Mouse (Mus musculus) intestine, postnatal 0 days (tissue): ENCODE results near the gene Gm20547. TPM values are rescaled to one million over a fixed set of nuclear protein-coding genes. Genes with fewer than 3 reads are reported as not detected.
"Not testable (repeated sequence)": the region's sequence is repeated elsewhere in the genome, so short reads cannot be mapped to it uniquely, and the experiment has no call there.

Experiments used
- ATAC-seq: fragments of 200-750 bp; cut with Nextera tagmentation; 2 replicates; pipeline ENCODE4 v1.8.0; 2017; ENCODE audit warnings: mild to moderate bottlenecking, moderate TSS enrichment, moderate library complexity
- H3K27ac ChIP-seq: fragments of 300-500 bp; sonication (generic); 2 replicates; pipeline ENCODE4 v1.5.1; 2014; ENCODE audit warnings: mild to moderate bottlenecking, low read depth, low read length, moderate library complexity
- H3K27me3 ChIP-seq: fragments of 300-500 bp; sonication (generic); replicated peaks from 2 replicates; pipeline ENCODE4 v1.6.1; 2014; ENCODE audit warnings: low read length, mixed read lengths; ENCODE audit not compliant: control insufficient read depth, insufficient read depth
- H3K36me3 ChIP-seq: fragments of 300-500 bp; sonication (generic); 2 replicates; pipeline ENCODE4 v1.6.1; 2014; ENCODE audit warnings: mild to moderate bottlenecking, moderate library complexity; ENCODE audit not compliant: control insufficient read depth, insufficient read depth
- H3K4me1 ChIP-seq: fragments of 300-500 bp; sonication (generic); replicated peaks from 2 replicates; pipeline ENCODE4 v1.6.1; 2014; ENCODE audit warnings: antibody characterized with exemption, low read length, mixed read lengths; ENCODE audit not compliant: control insufficient read depth, insufficient read depth
- H3K4me2 ChIP-seq: fragments of 300-500 bp; sonication (generic); replicated peaks from 2 replicates; pipeline ENCODE4 v1.6.1; 2014; ENCODE audit warnings: low read depth, mild to moderate bottlenecking, moderate library complexity
- H3K4me3 ChIP-seq: fragments of 300-500 bp; sonication (generic); 2 replicates; pipeline ENCODE4 v1.5.1; 2014; ENCODE audit warnings: low read depth, low read length
- H3K9ac ChIP-seq: fragments of 300-500 bp; sonication (generic); 2 replicates; pipeline ENCODE4 v1.6.1; 2014; ENCODE audit warnings: mild to moderate bottlenecking, low read depth, low read length
- H3K9me3 ChIP-seq: fragments of 300-500 bp; sonication (generic); 2 replicates; pipeline ENCODE4 v1.6.1; 2016; ENCODE audit warnings: mixed run types; ENCODE audit not compliant: control insufficient read depth
- CTCF ChIP-seq: sonication (generic); IDR thresholded peaks from 2 replicates; pipeline ENCODE4 v1.5.1; 2016; ENCODE audit warnings: low read depth, mild to moderate bottlenecking, control low read depth, antibody characterized with exemption, moderate library complexity
- WGBS: fragments of 180-500 bp; shearing (Covaris S2); extraction: QIAGEN DNeasy Blood & Tissue Kit; methylation state at CpG from one replicate; pipeline ENCODE4 v1.1.7; 2014; 5-methylcytosine and 5-hydroxymethylcytosine counted together
- polyA plus RNA-seq: library from polyadenylated mRNA; unstranded; fragments of >200 nt; fragmentation: Nextera tagmentation; extraction: Ambion mirVana; gene quantifications from 2 replicates; pipeline ENCODE4 v1.2.1, GENCODE M21; 2015

Gm20547 gene
- polyA plus RNA-seq, 1 experiment from 2014 or later: not detected

DNA sequence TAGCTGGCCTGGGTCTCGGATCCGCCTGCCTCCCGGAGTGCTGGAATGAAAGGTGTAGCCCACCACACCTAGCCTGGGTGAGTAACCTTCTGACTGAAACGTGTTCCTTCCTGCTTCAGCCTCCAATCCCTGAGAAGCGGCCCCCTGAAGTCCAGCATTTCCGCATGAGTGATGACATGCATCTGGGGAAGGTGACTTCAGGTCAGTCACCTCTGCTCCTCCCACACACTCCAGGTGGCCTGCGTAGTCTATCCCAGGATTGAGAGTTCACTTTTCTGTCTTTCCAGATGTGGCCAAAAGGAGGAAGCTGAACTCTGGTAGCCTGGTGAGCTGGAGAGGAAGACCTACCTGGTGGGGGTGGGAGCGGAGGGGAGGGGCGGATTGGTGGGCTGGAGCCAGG is 21.1 kb upstream of the Gm20547 start:
- no peak overlapping the region for H3K27ac ChIP-seq
- H3K27me3 ChIP-seq: no peaks in the 10 kb centered on the region
- no peaks in the 10 kb centered on the region for H3K4me1 ChIP-seq
- TF ChIP-seq CTCF: no peak
- H3K9me3 ChIP-seq: no peaks in the 10 kb centered on the region
- peaks cover 57% of the 10 kb centered on the region for H3K36me3 ChIP-seq
- no peak overlapping the region for H3K4me3 ChIP-seq
- ATAC-seq: no peak
- no peak overlapping the region for H3K9ac ChIP-seq
- no peak overlapping the region for H3K4me2 ChIP-seq
- 78% methylated on average over 9 of the region's 9 CpGs for WGBS

DNA sequence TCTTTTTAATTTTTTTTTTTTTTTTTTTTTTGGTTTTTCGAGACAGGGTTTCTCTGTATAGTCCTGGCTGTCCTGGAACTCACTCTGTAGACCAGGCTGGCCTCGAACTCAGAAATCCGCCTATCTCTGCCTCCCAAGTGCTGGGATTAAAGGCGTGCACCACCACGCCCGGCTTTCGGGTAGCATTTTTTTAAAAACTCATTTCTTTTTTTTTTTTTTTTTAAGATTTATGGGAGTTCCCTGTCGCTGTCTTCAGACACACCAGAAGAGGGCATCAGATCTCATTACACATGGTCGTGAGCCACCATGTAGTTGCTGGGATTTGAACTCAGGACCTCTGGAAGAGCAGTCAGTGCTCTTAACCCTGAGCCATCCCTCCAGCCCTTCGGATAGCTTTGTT is 20.1 kb upstream of the Gm20547 start:
- H3K36me3 ChIP-seq: peaks cover 47% of the 10 kb centered on the region
- ATAC-seq: not testable (repeated sequence)
- 87% methylated on average over 9 of the region's 10 CpGs for WGBS

DNA sequence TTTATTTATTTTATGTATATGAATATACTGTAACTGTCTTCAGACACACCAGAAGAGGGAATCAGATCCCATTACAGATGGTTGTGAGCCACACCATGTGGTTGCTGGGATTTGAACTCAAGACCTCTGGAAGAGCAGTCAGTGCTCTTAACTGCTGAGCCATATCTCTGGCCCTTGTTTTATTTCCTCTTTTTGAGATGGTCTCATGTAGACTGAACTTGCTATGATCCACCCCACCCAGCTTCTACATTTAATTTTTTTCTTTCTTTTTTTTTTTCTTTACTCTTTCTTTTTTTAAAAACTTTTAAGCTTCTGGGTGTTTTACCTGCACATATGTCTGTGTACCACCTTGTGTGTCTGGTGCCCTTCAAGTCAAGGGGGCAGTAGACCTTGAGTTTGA is 19.0 kb upstream of the Gm20547 start:
- peaks cover 36% of the 10 kb centered on the region for H3K36me3 ChIP-seq
- not testable (repeated sequence) for H3K4me1 ChIP-seq, ATAC-seq, H3K4me3 ChIP-seq, H3K4me2 ChIP-seq, H3K9ac ChIP-seq, H3K27me3 ChIP-seq, H3K9me3 ChIP-seq, H3K27ac ChIP-seq

More for the DNA sequence above, 20.1 kb upstream of the Gm20547 start:
- not testable (repeated sequence) for H3K4me3 ChIP-seq, H3K27me3 ChIP-seq, H3K9me3 ChIP-seq, H3K9ac ChIP-seq, H3K4me2 ChIP-seq, H3K4me1 ChIP-seq, H3K27ac ChIP-seq

DNA sequence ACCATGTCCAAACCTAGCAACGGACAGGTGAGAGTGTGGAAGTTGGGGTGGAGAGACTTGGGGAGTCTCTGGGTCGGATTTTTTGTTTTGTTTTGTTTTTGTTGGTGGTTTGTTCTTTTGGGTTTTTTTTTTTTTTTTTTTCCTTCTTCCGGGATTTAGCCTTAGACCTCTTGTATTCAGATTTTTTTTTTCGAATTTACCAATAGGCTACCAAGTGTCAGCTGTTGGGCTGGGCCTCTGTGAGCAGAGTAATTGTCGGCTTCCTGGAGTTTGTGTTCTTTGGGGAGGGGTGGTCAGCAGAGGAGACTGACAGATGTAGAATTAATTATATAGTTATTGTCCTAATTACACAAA is 18.0 kb upstream of the Gm20547 start:
- H3K4me2 ChIP-seq: peak overlapping the region; percentile 84
- WGBS: 0% methylated on average over 5 of the region's 5 CpGs
- H3K27me3 ChIP-seq: no peaks in the 10 kb centered on the region
- H3K27ac ChIP-seq: peak overlapping the region; percentile 95
- ATAC-seq: no peak
- H3K9me3 ChIP-seq: no peaks in the 10 kb centered on the region
- H3K36me3 ChIP-seq: peaks cover 26% of the 10 kb centered on the region
- no peak for TF ChIP-seq CTCF
- peak overlapping the region; percentile 93 for H3K9ac ChIP-seq
- no peaks in the 10 kb centered on the region for H3K4me1 ChIP-seq
- peak overlapping the region; percentile 95 for H3K4me3 ChIP-seq

- peak overlapping the region; percentile 93 for H3K9ac ChIP-seq
- peak overlapping the region; percentile 84 for H3K4me2 ChIP-seq
- peak overlapping the region; percentile 95 for H3K27ac ChIP-seq
- peaks cover 21% of the 10 kb centered on the region for H3K36me3 ChIP-seq
- no peaks in the 10 kb centered on the region for H3K4me1 ChIP-seq
- TF ChIP-seq CTCF: no peak
- 1% methylated on average over 37 of the region's 45 CpGs for WGBS
- no peak; the same call in 1 of the 2 replicates for ATAC-seq
- H3K9me3 ChIP-seq: no peaks in the 10 kb centered on the region
- H3K27me3 ChIP-seq: no peaks in the 10 kb centered on the region
- H3K4me3 ChIP-seq: peak overlapping the region; percentile 95
These were observed 17.4 kb upstream of the Gm20547 start for GRCm38 (mm10) chr17:34899053-34899889.

DNA sequence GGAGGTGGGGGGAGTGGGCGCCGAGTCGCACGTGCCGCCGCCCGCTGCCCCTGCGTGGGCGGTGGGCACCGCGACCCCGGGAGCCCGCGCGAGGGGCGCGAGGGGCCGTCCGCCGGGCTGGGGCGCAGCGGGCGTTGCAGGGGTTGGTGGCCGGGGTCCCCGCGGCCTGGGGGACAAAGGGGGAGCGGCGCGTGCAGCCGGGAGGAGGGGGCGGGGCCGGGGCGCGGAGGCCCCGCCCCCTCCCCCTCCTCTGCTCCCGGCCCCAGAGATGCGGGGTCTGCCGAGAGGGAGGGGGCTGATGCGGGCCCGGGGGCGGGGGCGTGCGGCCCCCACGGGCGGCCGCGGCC is 16.8 kb upstream of the Gm20547 start:
- peak overlapping the region; percentile 95 for H3K27ac ChIP-seq
- ATAC-seq: no peak
- no peak for TF ChIP-seq CTCF

More for the DNA sequence above, 16.8 kb upstream of the Gm20547 start:
- peak overlapping the region; percentile 93 for H3K9ac ChIP-seq
- H3K4me1 ChIP-seq: no peaks in the 10 kb centered on the region
- H3K27me3 ChIP-seq: no peaks in the 10 kb centered on the region
- H3K9me3 ChIP-seq: no peaks in the 10 kb centered on the region
- H3K36me3 ChIP-seq: peaks cover 16% of the 10 kb centered on the region
- 3% methylated on average over 7 of the region's 47 CpGs for WGBS
- peak overlapping the region; percentile 84 for H3K4me2 ChIP-seq
- peak overlapping the region; percentile 95 for H3K4me3 ChIP-seq
